Mouse (Mus musculus) heart, embryonic 14.5 days (tissue): ENCODE results near the gene Six6. TPM values are rescaled to one million over a fixed set of nuclear protein-coding genes. Genes with fewer than 3 reads are reported as not detected.

ENCODE experiments used
- ATAC-seq: fragments of 200-750 bp; cut with Nextera tagmentation; 2 replicates; pipeline ENCODE4 v1.8.0; 2017; ENCODE audit warnings: low read depth, moderate TSS enrichment; ENCODE audit not compliant: insufficient number of reproducible peaks, insufficient read depth, low FRiP score
- H3K27ac ChIP-seq, 2 experiments: fragments of 200-500 bp in 1 of 2; fragments of 300-500 bp in 1 of 2; sonication (generic) in 1 of 2; replicated peaks in 1 of 2; 2 replicates each; pipeline ENCODE4 v1.5.1; 2012 to 2014; ENCODE audit warnings: low read depth in 2 of 2, low read length in 2 of 2, control low read depth in 1 of 2, mild to moderate bottlenecking in 1 of 2, mixed read lengths in 1 of 2; ENCODE audit not compliant: control insufficient read depth in 1 of 2, insufficient read depth in 1 of 2
- H3K27me3 ChIP-seq: fragments of 300-500 bp; sonication (generic); 2 replicates; pipeline ENCODE4 v1.6.1; 2014; ENCODE audit warnings: mild to moderate bottlenecking, low read length, control low read depth; ENCODE audit not compliant: control insufficient read depth, insufficient read depth
- H3K36me3 ChIP-seq: fragments of 300-500 bp; sonication (generic); 2 replicates; pipeline ENCODE4 v1.6.1; 2014; ENCODE audit warnings: mild to moderate bottlenecking, control low read depth, low read length, mixed read lengths; ENCODE audit not compliant: control insufficient read depth, insufficient read depth
- H3K4me1 ChIP-seq, 2 experiments: fragments of 200-500 bp in 1 of 2; fragments of 300-500 bp in 1 of 2; sonication (generic) in 1 of 2; 2 replicates each; pipeline ENCODE4 v1.6.1; 2012 to 2014; ENCODE audit warnings: low read length in 2 of 2, control low read depth in 1 of 2, mixed read lengths in 1 of 2; ENCODE audit not compliant: control insufficient read depth in 2 of 2, insufficient read depth in 2 of 2
- H3K4me2 ChIP-seq: fragments of 300-500 bp; sonication (generic); 2 replicates; pipeline ENCODE4 v1.6.1; 2014; ENCODE audit warnings: mild to moderate bottlenecking, low read length
- H3K4me3 ChIP-seq, 2 experiments: fragments of 200-500 bp in 1 of 2; fragments of 300-500 bp in 1 of 2; sonication (generic) in 1 of 2; 2 replicates each; pipeline ENCODE4 v1.5.1; 2012 to 2014; ENCODE audit warnings: low read length in 2 of 2, mild to moderate bottlenecking in 2 of 2, control low read depth in 1 of 2, low read depth in 1 of 2, moderate library complexity in 1 of 2; ENCODE audit not compliant: control insufficient read depth in 1 of 2, insufficient read depth in 1 of 2
- H3K9ac ChIP-seq: fragments of 300-500 bp; sonication (generic); 2 replicates; pipeline ENCODE4 v1.6.1; 2014; ENCODE audit warnings: mild to moderate bottlenecking, low read length
- H3K9me3 ChIP-seq: fragments of 300-500 bp; sonication (generic); 2 replicates; pipeline ENCODE4 v1.6.1; 2016; ENCODE audit warnings: low read length, control low read depth; ENCODE audit not compliant: control insufficient read depth
- WGBS: fragments of 180-500 bp; shearing (Covaris S2); extraction: QIAGEN DNeasy Blood & Tissue Kit; methylation state at CpG from one replicate; pipeline ENCODE4 v1.1.7; 2014; 5-methylcytosine and 5-hydroxymethylcytosine counted together
- polyA plus RNA-seq: library from polyadenylated mRNA; unstranded; fragments of >200 nt; fragmentation: Nextera tagmentation; extraction: Ambion mirVana; gene quantifications from 2 replicates; pipeline ENCODE4 v1.2.1, GENCODE M21; 2014

Gene Six6
- polyA plus RNA-seq, 1 experiment from 2014 or later = not detected

DNA sequence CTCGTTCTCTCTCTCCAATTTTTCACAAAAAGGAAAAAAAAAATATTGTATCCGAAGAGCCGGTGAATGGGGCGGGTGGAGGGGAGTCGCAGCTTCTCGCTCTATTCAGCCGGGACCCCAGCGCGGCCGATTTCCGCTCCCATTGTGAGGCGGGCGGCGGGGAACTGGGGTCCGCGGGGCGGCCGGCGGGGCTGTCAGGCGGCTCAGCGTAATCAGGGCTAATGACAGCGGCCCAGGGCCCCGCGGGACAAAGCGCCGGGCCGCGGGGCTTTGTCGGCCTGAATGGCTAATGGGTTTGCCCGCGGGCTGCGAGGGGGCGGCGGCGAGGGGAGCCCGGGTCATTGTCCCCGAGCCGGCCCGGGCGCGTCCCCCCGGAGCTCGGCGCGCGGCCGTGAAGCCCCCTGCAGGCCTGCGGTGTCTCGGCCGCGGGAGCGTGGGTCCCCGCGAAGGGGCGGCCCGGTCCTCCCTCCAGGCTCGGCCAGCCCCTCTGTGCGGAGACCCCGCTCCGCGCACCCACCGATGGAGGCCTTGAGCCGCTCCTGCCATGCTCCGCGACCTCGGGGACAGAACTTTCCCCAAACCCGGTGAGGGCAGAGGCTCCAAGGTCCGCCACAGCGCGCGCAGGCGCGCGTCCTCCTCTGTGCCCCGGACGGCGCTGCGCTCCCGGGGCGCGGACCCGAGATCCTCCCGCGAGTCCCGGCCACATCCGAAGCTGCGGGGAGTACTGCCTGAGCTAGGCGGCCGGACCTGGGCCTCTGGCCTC lies 5.8 kb downstream of the Six6 start:
- H3K9me3 ChIP-seq = no peaks in the 10 kb centered on the region
- H3K27me3 ChIP-seq = peaks cover 91% of the 10 kb centered on the region
- no peak overlapping the region for H3K27ac ChIP-seq
- WGBS = under 1% methylated on average over 89 of the region's 89 CpGs
- H3K4me1 ChIP-seq = peaks cover 0 to 9% of the 10 kb centered on the region in 2 experiments; a peak in 2 of 4 replicates
- no peaks in the 10 kb centered on the region for H3K36me3 ChIP-seq
- H3K4me2 ChIP-seq = peak overlapping the region; percentile 77
- peak overlapping the region; percentile 25; the same call in 1 of the 2 replicates for H3K9ac ChIP-seq
- H3K4me3 ChIP-seq = peak overlapping the region; percentile 29 to 47
- ATAC-seq = no peak

- peak overlapping the region; percentile 77 for H3K4me2 ChIP-seq
- WGBS = 9% methylated on average over 8 of the region's 8 CpGs
- H3K27me3 ChIP-seq = peaks cover 86% of the 10 kb centered on the region
- H3K9ac ChIP-seq = no peak overlapping the region
- H3K9me3 ChIP-seq = no peaks in the 10 kb centered on the region
- no peak for ATAC-seq
- H3K4me3 ChIP-seq = peak overlapping the region; percentile 29 to 47
- no peaks in the 10 kb centered on the region for H3K36me3 ChIP-seq
- H3K4me1 ChIP-seq = peaks cover 0 to 9% of the 10 kb centered on the region in 2 experiments; a peak in 2 of 4 replicates
- H3K27ac ChIP-seq = no peak overlapping the region
These were observed 6.3 kb downstream of the Six6 start for GRCm38 (mm10) chr12:72946064-72946395.

GRCm38 (mm10) chr12:72946805-72947204 lies 7.1 kb downstream of the Six6 start:
- no peak for ATAC-seq

DNA sequence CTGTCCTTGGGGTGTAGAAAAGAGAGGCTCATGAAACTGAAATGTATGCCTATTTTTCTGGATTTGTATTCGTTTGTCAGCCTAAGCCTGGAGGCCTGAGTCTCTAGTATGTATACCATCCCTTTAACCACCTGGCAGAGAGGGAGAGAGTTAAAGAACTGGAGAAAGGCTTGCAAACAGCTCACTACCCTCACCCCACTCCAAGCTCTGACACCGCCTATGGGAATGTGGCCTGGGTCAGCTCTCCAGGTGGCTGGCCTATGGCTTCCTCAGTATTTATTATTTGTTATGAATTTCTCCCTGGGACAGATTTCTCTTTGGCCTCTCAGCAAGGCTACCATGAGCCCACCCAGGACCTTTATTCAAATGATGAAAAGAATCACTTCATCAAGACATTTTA lies 7.6 kb downstream of the Six6 start:
- Histone ChIP-seq H3K27me3 (peaks cover 73% of the 10 kb centered on the region), H3K4me1 (peaks cover 0 to 9% of the 10 kb centered on the region in 2 experiments; a peak in 2 of 4 replicates), H3K9me3 (no peaks in the 10 kb centered on the region), H3K27ac (no peak overlapping the region), H3K4me3 (no peak overlapping the region), H3K4me2 (no peak overlapping the region), H3K9ac (no peak overlapping the region), H3K36me3 (no peaks in the 10 kb centered on the region)
- ATAC-seq = no peak
- 23% methylated on average over 2 of the region's 2 CpGs for WGBS

More at GRCm38 (mm10) chr12:72946805-72947204, 7.1 kb downstream of the Six6 start:
- Histone ChIP-seq H3K9me3 (no peaks in the 10 kb centered on the region), H3K4me3 (no peak overlapping the region), H3K36me3 (no peaks in the 10 kb centered on the region), H3K9ac (no peak overlapping the region), H3K4me1 (peaks cover 0 to 9% of the 10 kb centered on the region in 2 experiments; a peak in 2 of 4 replicates), H3K4me2 (no peak overlapping the region), H3K27ac (no peak overlapping the region), H3K27me3 (peaks cover 78% of the 10 kb centered on the region)

- Histone ChIP-seq H3K27ac (no peak overlapping the region), H3K27me3 (peaks cover 17% of the 10 kb centered on the region), H3K4me3 (no peak overlapping the region), H3K9ac (no peak overlapping the region), H3K36me3 (no peaks in the 10 kb centered on the region), H3K9me3 (no peaks in the 10 kb centered on the region), H3K4me1 (peaks cover 7 to 10% of the 10 kb centered on the region in 2 experiments), H3K4me2 (no peak overlapping the region)
- ATAC-seq = no peak
- WGBS = 90% methylated on average over 5 of the region's 5 CpGs
These were observed 13.4 kb downstream of the Six6 start for GRCm38 (mm10) chr12:72953089-72953488.

- Histone ChIP-seq H3K4me3 (no peak overlapping the region), H3K27me3 (peaks cover 12% of the 10 kb centered on the region), H3K36me3 (no peaks in the 10 kb centered on the region), H3K9me3 (no peaks in the 10 kb centered on the region), H3K27ac (no peak overlapping the region), H3K9ac (no peak overlapping the region), H3K4me1 (peaks cover 7 to 10% of the 10 kb centered on the region in 2 experiments), H3K4me2 (no peak overlapping the region)
- ATAC-seq = no peak
- 52% methylated on average over 5 of the region's 5 CpGs for WGBS
These were observed 14.2 kb downstream of the Six6 start for GRCm38 (mm10) chr12:72953858-72954257.

DNA sequence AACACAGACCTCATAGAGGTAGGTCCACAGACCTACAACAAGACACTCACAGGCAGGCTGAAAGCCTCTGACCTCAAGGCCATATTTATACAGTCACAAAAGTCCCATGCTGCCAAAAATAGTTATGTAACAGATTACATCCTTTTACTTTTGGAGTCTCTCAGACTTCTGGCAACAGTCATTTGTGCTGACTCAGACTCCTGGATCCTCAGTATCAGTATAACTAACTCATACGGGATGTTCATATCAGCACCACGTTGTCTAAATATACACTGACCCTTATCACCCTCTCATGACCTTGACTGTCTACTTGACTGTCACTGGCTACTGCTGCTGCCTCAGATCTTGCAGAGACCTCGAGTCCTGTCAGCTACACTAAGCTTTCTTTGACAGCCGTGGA lies 15.2 kb downstream of the Six6 start:
- peaks cover 7 to 10% of the 10 kb centered on the region in 2 experiments for H3K4me1 ChIP-seq
- no peak overlapping the region; a peak in 1 of 4 replicates for H3K27ac ChIP-seq
- H3K4me3 ChIP-seq = no peak overlapping the region
- peaks cover 5% of the 10 kb centered on the region for H3K27me3 ChIP-seq
- H3K4me2 ChIP-seq = no peak overlapping the region
- H3K36me3 ChIP-seq = no peaks in the 10 kb centered on the region
- no peak overlapping the region for H3K9ac ChIP-seq
- WGBS = 12% methylated on average over 4 of the region's 4 CpGs
- ATAC-seq = no peak
- H3K9me3 ChIP-seq = no peaks in the 10 kb centered on the region
